Mouse (Mus musculus): ENCODE results near the gene Odf2l. TPM values are rescaled to one million over a fixed set of nuclear protein-coding genes. Genes with fewer than 3 reads are reported as not detected.
A peak's percentile ranks its signal among the peaks of the same experiment; 100 is the strongest.

Gene Odf2l
- polyA plus RNA-seq, 3 experiments from 2014 or later: 5.6 to 8.6 (median 7.9) TPM

- ATAC-seq: no peak
Observed at GRCm38 (mm10) chr3:145140236-145140635, 21.8 kb downstream of the Odf2l start.

GRCm38 (mm10) chr3:145142925-145143324 is 24.5 kb downstream of the Odf2l start:
- no peak for ATAC-seq

- no peak for ATAC-seq
Observed at GRCm38 (mm10) chr3:145143856-145144255, 25.5 kb downstream of the Odf2l start.

- ATAC-seq: no peak
Observed at GRCm38 (mm10) chr3:145146871-145147270, 28.5 kb downstream of the Odf2l start.

- no peak for ATAC-seq
Observed at GRCm38 (mm10) chr3:145147483-145147882, 29.1 kb downstream of the Odf2l start.

DNA sequence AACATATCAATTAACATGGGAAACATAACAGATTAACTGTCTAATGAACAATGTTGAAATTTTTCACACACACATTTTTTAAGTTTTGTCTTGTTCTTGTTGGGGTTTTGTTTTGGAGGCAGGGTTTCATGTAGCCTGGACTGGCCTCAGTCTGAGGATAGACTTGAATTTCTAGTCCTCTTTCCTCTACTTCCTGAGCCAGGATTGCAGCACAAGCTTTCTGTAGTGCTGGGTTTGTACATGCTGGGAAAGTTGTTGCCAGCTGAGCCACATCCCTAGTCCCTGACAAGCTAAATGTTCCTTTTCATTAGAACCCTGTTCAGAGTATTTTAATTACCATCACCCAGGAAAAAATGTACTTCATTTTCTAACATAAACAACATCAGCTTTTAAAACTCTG is 29.6 kb downstream of the Odf2l start:
- no peak for ATAC-seq

- no peak for ATAC-seq
Observed at GRCm38 (mm10) chr3:145151092-145151491, 32.7 kb downstream of the Odf2l start.

- no peak for ATAC-seq
Observed at GRCm38 (mm10) chr3:145151933-145152332, 33.5 kb downstream of the Odf2l start.

DNA sequence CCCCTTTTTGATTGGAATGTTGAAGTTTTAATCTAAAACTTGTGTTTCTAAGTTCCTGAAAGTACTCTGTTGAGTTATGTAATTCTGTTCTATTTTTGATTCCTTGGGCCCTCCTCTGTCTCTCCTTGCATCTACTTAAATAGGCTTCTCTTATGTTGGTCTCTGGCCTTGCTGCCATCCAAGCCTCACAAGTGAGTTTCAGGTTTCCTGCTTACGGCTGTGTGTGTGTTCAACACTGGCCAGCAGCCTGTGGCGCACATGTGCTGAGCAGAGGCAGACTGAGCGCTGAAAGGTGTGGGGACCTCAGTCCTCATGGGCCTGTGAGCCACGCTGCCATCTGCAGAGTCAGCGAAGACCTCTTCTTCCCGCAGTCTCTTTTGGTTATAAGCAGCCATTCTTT is 38.5 kb downstream of the Odf2l start:
- no peak for ATAC-seq

- no peak for ATAC-seq
Observed at GRCm38 (mm10) chr3:145158441-145158840, 40.1 kb downstream of the Odf2l start.

DNA sequence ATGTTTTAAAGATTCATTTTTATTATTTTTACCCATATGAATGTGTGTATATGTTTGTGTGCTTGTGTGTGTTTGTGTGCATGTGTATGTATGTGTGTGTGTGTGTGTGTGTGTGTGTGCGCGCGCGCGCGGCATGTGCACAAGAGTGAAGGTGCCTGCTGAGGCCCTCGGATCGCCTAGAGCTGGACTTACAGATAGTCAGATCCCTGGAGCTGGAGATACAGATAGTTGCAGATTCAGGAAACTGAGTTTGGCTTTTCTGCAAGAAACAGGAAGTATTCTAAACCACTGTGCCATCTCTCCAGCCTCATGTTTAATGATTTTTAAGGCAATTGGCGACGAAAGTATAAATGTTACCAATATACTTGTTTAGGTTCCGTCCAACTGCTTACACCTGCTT is 48.4 kb downstream of the Odf2l start:
- ATAC-seq: no peak

GRCm38 (mm10) chr3:145167766-145168165 is 49.4 kb downstream of the Odf2l start:
- no peak for ATAC-seq

DNA sequence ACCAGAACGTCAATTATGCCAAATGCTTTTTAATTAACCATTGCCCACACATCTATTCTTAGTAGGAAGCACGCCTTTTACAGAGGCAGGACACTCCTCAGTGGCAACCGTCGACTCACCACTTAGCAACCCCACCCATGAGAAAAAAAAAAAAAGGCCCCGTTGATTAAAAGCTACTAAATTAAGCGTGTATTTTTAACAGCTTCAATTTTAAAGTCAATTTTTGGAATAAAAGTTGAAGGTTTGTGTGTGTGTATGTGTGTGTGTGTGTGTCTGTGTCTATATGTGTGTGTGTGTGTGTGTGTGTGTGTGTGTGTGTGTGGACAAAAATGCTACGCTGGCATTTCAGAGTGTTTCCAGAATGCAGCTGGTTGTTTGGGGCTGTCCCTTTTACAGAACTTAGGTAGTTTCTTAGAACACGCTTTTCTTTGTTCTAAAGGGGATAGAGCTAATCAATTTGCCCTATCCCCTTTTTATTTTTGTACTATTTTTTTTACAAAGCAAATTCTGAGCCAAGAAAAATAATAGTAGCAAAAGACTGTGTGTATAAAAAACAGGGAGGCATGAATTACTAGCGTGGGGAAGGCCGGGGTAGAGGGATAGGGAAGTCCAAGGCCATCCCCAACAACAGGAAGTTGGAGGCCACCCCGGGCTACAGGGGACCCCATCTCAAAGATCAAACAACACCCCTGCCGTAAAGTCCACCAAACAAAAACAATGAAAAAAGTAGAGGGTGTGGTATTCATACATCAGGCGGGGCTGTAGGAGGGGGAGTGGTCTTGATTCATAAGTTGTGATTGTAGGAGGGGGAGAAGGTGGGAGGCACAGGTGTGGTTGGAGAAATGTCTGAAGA is 50.7 kb downstream of the Odf2l start:
- peak; percentile 66 for ATAC-seq

DNA sequence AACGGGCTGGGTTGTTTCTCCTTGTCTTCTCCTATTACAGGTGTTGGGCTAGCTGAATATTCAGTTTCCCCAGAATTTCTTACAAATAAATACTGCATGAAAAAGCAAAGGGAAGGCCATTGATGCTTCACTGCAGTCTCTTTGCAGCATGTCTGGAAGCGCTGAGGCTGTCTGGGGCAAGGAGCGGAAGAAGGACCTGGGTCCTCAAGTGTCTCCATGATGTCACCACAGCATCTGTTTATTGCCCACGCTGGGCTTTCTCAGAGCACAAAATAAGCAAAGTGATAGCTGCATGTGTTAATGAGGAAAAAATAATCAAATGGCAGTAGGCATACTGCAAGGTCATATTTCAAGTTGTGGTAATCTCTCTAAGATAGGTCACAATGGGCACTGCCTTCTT is 51.6 kb downstream of the Odf2l start:
- no peak for ATAC-seq

DNA sequence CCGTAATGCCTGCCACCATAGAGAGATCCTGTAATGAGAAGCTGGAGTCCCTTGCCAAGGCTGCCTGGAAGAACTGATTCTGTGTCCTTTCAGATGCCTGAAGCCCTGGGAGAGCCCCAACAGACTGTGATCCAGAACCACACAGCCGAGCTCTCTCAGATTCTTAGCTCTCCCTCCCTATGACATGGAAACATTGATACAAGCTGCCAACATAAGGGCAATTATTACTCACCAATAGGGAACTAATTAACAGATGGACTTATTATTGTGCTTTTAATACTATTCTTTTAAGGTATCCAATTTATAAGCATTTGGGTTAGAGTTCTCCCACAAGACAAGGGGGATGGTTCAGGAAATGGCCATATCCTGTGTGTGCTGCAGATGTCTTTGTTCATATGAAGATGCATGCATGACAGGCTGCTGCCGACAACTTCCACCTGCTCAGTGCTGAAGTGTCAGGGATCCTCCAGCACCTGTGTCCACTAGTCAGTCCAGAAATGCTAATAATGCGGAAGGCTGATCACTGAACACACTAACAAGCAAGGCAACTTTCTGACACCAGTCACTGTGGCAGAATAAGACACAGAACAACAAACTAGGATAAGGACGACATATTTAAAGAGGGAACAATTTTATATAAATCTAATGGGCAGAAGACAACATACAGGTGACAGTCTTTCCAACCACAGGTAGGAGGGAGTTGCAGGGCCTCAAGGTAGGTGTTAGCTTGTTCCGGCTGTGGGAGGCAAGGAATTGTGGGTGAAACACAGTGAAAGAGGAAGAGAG is 52.4 kb downstream of the Odf2l start:
- peak; percentile 49 for ATAC-seq

- no peak for ATAC-seq
Observed at GRCm38 (mm10) chr3:145171390-145172060, 53.1 kb downstream of the Odf2l start.

- no peak for ATAC-seq
Observed at GRCm38 (mm10) chr3:145184645-145185044, 66.3 kb downstream of the Odf2l start.

DNA sequence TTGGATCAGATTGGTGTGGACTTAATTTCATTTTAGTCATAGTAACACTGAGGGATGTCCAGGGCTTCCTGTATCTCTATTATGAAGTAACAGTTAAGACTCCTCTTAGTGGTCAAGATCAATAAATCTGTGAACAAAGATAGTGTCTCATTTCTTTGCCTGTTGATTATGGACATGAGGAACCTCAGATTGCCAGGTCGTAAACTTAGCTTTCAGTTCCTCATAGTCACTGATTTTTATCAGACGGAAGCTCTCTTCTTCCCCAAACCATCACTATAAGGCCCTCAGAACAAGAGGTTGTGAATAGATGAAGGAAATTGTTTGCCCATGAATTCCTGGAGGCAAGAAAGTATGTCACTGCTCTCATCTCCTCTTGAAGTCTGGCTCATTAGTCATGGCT is 73.6 kb downstream of the Odf2l start:
- no peak for ATAC-seq

DNA sequence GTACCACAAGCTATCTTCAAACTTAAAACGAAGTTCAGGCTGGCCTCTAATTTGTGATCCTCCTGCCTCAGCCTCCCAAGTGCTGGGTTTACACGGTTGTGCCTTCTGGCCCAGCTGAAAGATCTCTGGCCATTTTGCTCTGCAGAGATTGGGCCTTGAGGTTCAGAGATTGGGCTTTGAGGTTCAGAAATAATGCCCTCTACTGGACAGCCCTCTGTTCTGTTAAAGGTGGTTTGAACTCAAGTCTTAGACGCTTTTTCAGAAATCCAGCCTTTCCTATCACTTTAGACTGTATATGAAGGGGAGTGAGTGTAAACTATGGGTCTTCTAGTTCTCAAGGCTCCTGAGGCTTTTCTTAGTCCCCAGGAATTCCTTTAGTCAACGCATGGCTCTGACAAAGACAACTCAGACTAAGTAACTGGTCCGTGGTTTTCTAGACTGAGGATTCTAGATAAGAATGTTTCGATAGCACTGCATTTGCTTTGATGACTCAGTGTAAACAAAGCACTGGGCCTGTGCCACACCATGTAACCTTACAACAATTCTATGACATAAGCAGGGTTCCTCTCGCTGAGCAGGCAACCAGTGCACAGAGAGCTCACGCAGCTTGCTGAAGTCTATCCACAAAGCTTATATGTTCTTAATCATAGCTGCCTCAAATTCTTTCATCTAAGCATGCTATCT is 77.0 kb downstream of the Odf2l start:
- no peak for ATAC-seq

DNA sequence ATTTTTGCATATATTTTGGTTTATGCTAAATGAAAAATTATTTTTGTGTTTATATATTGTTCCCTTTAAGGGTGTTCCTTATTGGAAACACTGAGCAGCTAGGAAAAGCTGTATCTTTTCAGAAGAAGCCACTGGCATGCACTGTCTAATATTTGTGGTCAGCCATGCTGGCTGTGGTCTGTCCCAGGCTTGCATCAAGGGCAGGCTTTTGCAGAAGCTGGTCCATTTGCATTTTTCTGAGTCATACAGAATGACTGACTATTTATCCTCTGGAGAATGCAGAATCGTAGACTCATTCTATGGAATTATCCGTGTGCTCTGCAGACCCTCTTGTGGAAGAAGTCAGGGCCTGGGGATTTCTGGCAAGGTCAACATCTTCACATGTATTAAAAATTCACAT is 79.7 kb downstream of the Odf2l start:
- no peak for ATAC-seq

Measured in inflammation-experienced regulatory T-cells, adult 6 months (primary cell).